Mouse (Mus musculus) layer of hippocampus, postnatal 25 days (tissue): ENCODE measurements around the gene Acap1. TPM values are rescaled to one million over a fixed set of nuclear protein-coding genes. Genes with fewer than 3 reads are reported as not detected.

Experiments used
- DNase-seq, 2 experiments: peaks; one replicate each; pipeline ENCODE4 v3.0.0; 2022; ENCODE audit warnings: mixed read lengths in 2 of 2, low spot score in 1 of 2; ENCODE audit errors: extremely low spot score in 1 of 2
- microRNA-seq, 2 experiments: library from miRNA; unstranded; fragments of <30 nt; microRNA quantifications; one replicate each; pipeline ENCODE4 v1.2.0; 2021
- total RNA-seq, 2 experiments: library from RNA; stranded (reverse); gene quantifications; 2 replicates each; pipeline ENCODE4 v1.2.3; 2021

Gene Acap1
- total RNA-seq, 2 experiments from 2014 or later, result 0.12 to 0.19 TPM

DNA sequence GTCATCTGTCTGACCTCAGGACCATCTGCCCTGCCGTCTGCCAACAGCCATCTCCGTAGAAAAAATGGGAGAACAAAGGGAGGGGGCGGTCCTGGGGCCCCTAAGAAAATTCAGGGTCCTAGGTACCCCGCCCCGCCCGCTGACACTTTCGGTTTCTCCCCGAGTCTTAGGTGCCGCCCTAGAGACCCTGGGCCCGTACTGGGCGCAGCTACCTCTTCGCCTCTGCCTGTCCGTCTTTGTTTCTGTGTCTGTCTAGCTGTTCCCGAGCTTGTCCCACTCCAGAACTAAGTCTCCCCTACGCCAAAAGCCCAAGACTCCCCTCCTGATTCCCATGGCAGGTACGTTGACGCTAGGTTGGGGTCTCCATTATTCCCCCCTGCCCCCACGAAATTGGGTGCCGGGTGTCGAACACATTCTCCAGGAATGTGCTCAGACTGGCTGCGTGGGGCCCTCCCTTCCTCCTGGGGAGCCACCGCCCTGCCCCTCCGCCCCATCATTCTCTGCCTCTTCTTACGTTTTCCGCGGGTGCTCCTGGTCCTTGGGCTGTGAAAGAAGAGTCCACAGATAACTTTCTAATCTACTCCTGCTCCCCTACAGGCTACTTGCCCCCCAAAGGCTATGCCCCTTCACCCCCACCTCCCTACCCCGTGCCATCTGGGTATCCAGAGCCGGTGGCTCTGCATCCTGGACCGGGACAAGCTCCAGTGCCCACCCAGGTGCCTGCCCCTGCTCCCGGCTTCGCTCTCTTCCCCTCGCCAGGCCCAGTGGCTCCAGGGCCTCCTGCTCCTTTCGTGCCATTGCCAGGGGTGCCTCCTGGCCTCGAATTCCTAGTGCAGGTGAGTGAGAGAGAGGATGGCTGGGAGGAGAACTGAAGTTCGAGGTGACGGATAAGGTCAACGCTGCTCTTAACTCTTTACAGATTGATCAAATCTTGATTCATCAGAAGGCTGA lies 48.3 kb downstream of the Acap1 start:
- DNase-seq, result no peak

DNA sequence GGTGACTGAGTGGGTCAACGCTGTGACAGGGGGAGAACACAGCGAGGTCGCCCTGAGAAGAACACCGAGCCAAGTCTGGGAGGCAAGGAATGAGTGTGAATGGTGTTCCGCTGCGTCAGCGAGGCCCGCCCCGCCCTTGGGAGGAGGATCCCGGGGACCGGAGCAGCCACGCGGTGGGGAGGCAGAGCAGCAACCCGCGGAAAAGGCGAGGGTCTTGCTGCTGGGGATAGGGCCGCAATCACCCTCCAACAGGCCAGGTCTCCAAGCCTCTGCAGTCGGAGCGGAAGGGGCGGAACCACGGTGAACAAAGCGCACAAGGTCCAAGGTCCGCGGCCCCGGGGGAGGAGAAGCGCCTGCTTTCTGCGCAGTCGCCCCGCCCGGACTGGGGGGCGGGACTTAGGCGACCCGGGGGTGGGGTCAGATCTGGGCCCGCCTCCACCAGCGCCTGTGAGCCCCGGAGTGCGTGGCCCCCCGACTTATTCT lies 49.1 kb downstream of the Acap1 start, which contains the start of gene Plscr3:
Gene Plscr3 (plus strand): TSS at position 179 of the 483 bp plus-strand sequence.
- peak; percentile 71 to 84 for DNase-seq

DNA sequence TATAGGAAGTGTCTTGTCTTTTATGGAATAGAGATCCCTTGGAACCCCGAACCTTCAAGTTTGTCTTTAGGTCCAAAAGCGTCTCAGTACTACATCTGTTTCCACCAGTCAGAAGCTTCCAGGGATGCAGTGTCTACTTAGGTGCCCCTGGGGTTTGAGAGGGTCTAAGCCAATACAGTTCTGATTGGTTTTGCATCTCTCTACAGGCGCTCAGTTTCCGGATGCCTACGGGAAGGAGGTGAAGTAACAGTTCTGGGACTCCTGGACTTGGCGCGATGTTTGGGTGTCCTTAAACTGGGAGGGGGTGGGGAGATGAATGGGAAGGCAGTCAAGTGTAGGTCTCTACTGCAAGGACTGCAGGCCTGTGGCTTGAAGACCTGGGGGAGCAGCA lies 56.6 kb downstream of the Acap1 start:
- no peak for DNase-seq

DNA sequence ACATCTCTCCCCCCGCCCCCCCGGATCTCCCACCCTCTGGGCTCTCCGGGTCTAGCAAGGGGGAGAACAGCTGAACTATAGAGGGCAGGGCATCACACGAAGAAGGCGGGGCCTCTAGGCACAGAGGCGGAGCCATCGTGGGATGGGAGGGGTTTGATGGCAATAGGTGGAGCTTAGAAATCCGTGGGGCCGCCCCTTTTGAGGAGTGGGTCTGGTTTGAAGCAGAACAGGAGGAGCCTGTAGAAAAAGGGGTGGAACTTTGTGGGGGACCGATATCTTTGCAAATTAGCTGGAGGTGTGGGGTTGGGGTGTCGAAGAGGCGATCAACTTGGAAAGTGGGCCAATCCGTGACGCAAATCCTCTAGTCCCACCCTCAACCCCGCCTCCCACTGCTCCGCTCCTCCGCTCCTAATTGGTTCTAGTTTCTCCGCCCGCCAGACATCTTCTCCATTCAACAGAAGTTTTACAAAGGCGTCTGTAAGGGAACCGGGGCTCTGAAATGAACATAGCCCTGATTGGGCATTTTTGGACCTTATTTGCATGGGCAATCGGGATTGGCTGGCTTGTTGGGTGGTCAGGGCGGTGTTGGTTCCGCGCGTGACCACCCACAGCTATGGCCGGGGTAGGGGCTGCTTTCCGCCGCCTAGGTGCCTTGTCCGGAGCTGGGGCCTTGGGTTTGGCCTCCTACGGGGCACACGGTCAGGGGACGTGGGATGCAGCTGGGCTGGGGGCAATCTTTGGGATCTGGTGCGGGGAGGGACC lies 57.2 kb downstream of the Acap1 start, which contains the start of gene Tmem256:
Gene Tmem256 (plus strand): TSS at position 563 of the 762 bp plus-strand sequence.
- DNase-seq, result peak; percentile 81 to 92

DNA sequence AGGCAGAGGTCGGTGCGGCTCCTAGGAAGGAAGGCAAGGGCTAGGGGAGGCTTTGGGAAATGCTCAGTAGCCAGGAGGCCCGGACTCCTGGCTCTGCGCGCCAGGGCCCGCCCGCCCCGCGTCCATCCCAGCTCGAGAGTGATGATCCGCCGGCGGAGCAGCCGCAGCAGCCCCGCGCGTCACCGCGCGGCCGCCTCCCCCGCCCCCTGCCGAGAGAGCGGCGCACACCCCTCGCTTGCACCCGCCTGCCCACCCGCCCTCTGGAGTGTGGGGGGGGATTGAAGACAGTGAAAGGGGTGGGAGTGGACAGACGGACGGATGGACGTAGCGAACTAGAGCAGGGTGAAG lies 57.8 kb downstream of the Acap1 start, which contains the start of gene Nlgn2:
Gene Nlgn2 (minus strand): TSS at position 181 of the 348 bp plus-strand sequence.
- peak in 1 of 2 experiments; percentile 55 for DNase-seq

DNA sequence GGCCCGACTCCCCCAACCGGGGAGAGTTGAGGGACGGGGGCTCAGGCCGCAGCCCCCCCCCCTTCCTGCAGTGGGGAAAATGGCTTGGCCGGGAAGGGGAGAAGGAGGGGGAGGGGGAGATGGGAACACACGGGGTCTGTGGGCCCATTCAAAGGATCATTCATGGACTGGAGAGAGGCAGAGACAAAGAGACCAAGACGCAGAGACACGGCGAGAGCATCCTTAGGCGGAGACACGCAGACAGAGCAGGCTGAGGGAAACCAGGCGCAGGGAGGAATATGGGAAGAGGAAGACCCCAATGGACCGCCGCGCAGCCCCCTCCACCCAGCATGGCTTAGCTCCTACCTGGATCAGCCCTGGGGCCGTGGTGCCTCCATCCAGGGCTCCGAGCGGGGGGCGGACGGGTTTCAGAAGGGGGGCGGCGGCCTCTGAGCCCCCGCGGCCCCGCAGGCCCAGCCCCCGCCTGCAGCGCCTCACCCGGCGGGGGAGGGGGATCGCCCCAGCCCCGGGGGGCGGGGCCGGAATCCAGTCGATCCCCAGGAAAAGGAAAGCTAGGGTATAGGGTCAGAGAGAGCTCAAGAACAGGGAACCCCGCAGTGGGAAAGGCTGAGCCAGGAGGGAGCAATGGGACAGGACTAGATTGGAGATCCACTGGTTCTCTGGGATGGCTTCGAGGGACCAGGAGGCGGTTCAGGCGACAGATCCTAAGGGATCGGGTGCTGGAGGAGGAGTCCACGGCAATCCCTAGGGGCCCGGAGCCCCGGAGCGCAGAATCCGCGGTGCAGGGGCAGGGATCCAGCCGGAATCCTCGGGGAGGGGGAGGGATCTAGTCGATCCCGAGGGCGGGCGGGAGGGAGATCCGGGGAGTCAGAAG lies 58.4 kb downstream of the Acap1 start:
- peak; percentile 36 to 53 for DNase-seq

DNA sequence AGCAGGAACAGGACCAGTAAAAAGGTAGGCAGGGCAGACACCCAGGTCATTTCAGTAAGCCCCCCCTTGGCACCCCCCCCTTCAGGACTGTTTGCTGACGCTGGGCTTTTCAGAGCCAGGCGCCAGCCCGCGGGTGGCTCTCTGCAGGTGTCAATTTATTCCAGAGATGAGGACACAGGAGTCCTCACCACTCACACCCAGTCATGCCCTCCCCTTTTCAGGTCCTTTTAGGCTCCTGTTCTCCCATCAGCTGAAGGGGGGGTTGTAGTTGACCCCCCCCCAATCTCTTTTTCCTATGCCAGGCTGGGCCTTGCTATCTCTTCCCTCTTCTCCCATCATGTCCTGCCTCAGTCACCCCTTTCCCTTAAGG lies 59.4 kb downstream of the Acap1 start:
- no peak for DNase-seq

DNA sequence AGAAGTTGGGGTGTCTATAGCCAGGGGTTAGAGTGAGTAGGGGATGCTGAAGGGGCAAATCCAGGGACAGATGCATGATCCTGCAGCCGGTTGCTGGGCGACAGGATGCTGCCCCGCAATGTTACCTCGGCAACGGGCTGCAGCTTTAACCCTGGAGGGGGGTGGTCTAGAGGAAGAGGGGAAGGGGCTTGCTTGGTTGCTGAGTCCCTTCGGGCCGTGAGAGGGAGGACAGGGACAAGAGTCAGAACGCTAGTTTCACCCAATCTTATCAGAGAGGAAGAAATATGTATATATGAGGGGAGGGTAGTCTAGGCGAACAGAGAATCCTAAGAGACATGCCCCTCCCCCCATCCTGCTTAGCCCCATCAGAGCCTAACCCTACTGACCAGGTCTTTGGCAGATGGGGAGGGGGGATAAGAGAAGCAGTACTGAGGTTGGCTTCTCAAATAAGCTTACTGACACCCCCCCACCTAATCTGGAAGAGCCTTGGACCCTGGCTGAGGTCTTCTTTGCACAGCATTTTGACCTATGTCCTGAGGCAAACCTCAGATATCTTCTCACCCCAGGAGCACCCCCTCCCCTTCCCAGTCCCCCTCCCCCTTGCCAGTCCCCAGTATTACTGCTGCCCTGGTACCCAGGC lies 59.9 kb downstream of the Acap1 start:
- no peak for DNase-seq

DNA sequence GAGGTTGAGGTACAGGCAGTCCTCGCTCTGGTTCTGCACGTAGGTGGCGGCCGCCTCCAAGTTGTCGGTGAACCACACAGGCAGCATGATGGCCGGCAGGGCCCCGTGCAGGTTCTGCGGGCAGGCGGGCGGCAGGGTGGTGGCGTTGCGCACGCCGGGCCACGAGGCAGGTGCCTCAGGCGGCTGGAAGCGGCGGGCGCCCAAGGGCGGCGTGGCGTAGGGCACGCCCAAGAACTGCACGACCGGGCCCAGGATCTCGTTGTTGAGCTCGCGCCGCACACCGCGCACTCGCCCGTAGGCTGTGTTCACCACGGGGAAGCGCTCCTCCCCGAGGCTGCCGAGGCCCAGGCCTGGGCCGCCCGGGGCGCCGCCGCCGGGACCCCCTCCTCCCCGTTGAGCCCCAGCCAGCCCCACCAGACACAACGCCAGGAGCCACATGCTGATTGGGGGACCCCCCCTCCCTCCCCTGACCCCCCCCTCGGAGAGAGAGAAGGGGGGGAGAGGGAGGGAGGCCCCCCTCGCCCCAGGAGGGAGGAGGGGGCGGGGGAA lies 61.3 kb downstream of the Acap1 start:
- no peak for DNase-seq

DNA sequence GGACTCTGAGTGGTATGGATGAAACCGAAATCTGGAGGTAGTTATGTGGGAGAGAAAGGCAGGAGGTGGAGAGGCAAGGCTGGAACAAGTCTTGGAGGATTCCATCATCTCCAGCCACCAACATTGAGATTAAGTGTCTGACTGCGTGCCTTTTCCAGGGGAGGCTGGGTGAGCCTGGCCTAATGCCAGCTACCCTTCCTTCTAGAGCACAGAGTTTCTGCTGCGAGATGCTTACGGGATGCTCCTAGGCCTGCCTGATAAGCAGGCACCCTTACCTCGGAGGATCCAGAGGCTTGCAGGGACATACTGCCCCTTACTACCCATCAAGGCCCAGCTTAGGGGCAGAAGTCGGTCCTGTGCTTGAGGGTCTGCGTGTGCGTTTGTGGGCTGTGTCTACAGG lies 61.8 kb downstream of the Acap1 start:
- no peak for DNase-seq

Small RNA genes within 50 kb of the gene (microRNA-seq; reads per million reads assigned to microRNA genes)
- gene Mir6924, result 0 reads per million in 2 experiments

Other genes starting within 250 kb of the Acap1 start
- gene Sox15, start 240.2 kb downstream of the Acap1 start, total RNA-seq, result under 1 TPM in 1 of 2 experiments, not detected in 1; 0.59 TPM
- 10 to 100 TPM; 61.1 to 63.9 TPM for gene Mpdu1, start 232.9 kb downstream of the Acap1 start, total RNA-seq
- gene Cd68, start 229.4 kb downstream of the Acap1 start, total RNA-seq, result 10 to 100 TPM; 15.1 to 15.7 TPM
- 100 to 1,000 TPM; 369 to 381 TPM for gene Eif4a1, start 223.1 kb downstream of the Acap1 start, total RNA-seq
- 100 to 1,000 TPM in 1 of 2 experiments, 10 to 100 TPM in 1; 94.3 to 109 TPM for gene Senp3, start 213.5 kb downstream of the Acap1 start, total RNA-seq
- 1 to 10 TPM; 1.2 to 1.3 TPM for gene Tnfsf13, start 209.8 kb downstream of the Acap1 start, total RNA-seq
- 1 to 10 TPM; 7.3 to 8.6 TPM for gene Tnfsf12, start 199.7 kb downstream of the Acap1 start, total RNA-seq
- gene Tnfsfm13, start 199.4 kb downstream of the Acap1 start, total RNA-seq, result 1 to 10 TPM; 1.3 to 1.4 TPM
- gene Polr2a, start 136.9 kb downstream of the Acap1 start, total RNA-seq, result 10 to 100 TPM; 58.6 to 69.5 TPM
- not detected for gene Slc35g3, start 133.6 kb downstream of the Acap1 start, total RNA-seq
- gene Zbtb4, start 129.6 kb downstream of the Acap1 start, total RNA-seq, result 100 to 1,000 TPM; 110 to 118 TPM
- gene Chrnb1, start 99.6 kb downstream of the Acap1 start, total RNA-seq, result 1 to 10 TPM in 1 of 2 experiments, under 1 TPM in 1; 0.79 to 1.1 TPM
- 10 to 100 TPM; 28.3 to 33.3 TPM for gene Fgf11, start 93.7 kb downstream of the Acap1 start, total RNA-seq
- gene Tmem102, start 89.9 kb downstream of the Acap1 start, total RNA-seq, result not detected
- gene Gm39566, start 80.2 kb downstream of the Acap1 start, total RNA-seq, result not detected
- not detected for gene Spem2, start 77.1 kb downstream of the Acap1 start, total RNA-seq
- under 1 TPM; 0.34 to 0.73 TPM for gene Spem1, start 73.4 kb downstream of the Acap1 start, total RNA-seq
- gene Nlgn2, start 57.8 kb downstream of the Acap1 start, total RNA-seq, result 100 to 1,000 TPM; 192 to 219 TPM
- 100 to 1,000 TPM; 112 to 135 TPM for gene Tmem256, start 57.0 kb downstream of the Acap1 start, total RNA-seq
- 10 to 100 TPM; 16.5 to 19.0 TPM for gene Plscr3, start 49.2 kb downstream of the Acap1 start, total RNA-seq
- not detected for gene Tnk1, start 36.8 kb downstream of the Acap1 start, total RNA-seq
- not detected for gene Tmem95, start 17.5 kb downstream of the Acap1 start, total RNA-seq
- 1 to 10 TPM; 1.2 to 1.3 TPM for gene Kctd11, start 14.1 kb downstream of the Acap1 start, total RNA-seq
- 1 to 10 TPM in 1 of 2 experiments, under 1 TPM in 1; 0.62 to 1.8 TPM for gene 2810408A11Rik, start 5.4 kb upstream of the Acap1 start, total RNA-seq
- gene Neurl4, start 5.5 kb upstream of the Acap1 start, total RNA-seq, result 100 to 1,000 TPM; 108 to 109 TPM
- 10 to 100 TPM; 26.8 to 32.6 TPM for gene Gps2, start 18.3 kb upstream of the Acap1 start, total RNA-seq
- 100 to 1,000 TPM; 426 to 481 TPM for gene Eif5a, start 26.4 kb upstream of the Acap1 start, total RNA-seq
- 10 to 100 TPM in 1 of 2 experiments, 1 to 10 TPM in 1; 7.3 to 11.1 TPM for gene Ybx2, start 40.3 kb upstream of the Acap1 start, total RNA-seq
- gene Slc2a4, start 52.6 kb upstream of the Acap1 start, total RNA-seq, result 1 to 10 TPM; 2.2 to 4.0 TPM
- gene Cldn7, start 69.2 kb upstream of the Acap1 start, total RNA-seq, result not detected
- gene Ctdnep1, start 85.6 kb upstream of the Acap1 start, total RNA-seq, result 100 to 1,000 TPM; 107 to 116 TPM
- 10 to 100 TPM; 77.1 to 82.2 TPM for gene Elp5, start 87.0 kb upstream of the Acap1 start, total RNA-seq
- 100 to 1,000 TPM; 229 to 258 TPM for gene Gabarap, start 95.6 kb upstream of the Acap1 start, total RNA-seq
- 10 to 100 TPM; 41.4 to 46.9 TPM for gene Phf23, start 100.2 kb upstream of the Acap1 start, total RNA-seq
- gene Dvl2, start 105.1 kb upstream of the Acap1 start, total RNA-seq, result 10 to 100 TPM; 31.2 to 37.8 TPM
- 10 to 100 TPM; 56.9 to 62.4 TPM for gene Acadvl, start 119.9 kb upstream of the Acap1 start, total RNA-seq
- 100 to 1,000 TPM; 857 to 887 TPM for gene Dlg4, start 121.4 kb upstream of the Acap1 start, total RNA-seq
- under 1 TPM; 0.73 to 0.74 TPM for gene Asgr1, start 158.5 kb upstream of the Acap1 start, total RNA-seq
- not detected for gene Asgr2, start 197.1 kb upstream of the Acap1 start, total RNA-seq
- gene Mgl2, start 234.8 kb upstream of the Acap1 start, total RNA-seq, result under 1 TPM; 0.38 to 0.49 TPM